Mouse (Mus musculus) left cerebral cortex, adult 2 months (tissue): ENCODE results near the gene Mturn. TPM values are rescaled to one million over a fixed set of nuclear protein-coding genes. Genes with fewer than 3 reads are reported as not detected.

Experiments
- DNase-seq, 2 experiments: peaks; one replicate each; pipeline ENCODE4 v3.0.0; 2021 to 2022; ENCODE audit warnings: low spot score in 2 of 2, mixed read lengths in 1 of 2; ENCODE audit errors: extremely low spot score in 1 of 2
- H3K27ac ChIP-seq: fragments of 200-600 bp; 2 replicates; pipeline ENCODE4 v1.8.1; 2022
- H3K4me3 ChIP-seq: fragments of 200-600 bp; 2 replicates; pipeline ENCODE4 v1.8.1; 2022
- CTCF ChIP-seq: fragments of 200-600 bp; IDR thresholded peaks from 2 replicates; pipeline ENCODE4 v1.8.1; 2022; ENCODE audit warnings: antibody characterized with exemption, mild to moderate bottlenecking, moderate library complexity
- intact Hi-C: fragments of 180-260 bp; cut with DNase I; formaldehyde crosslinking; loops from one replicate; pipeline ENCODE4 v1.15.1; 2025
- long read RNA-seq, 2 experiments: library from polyadenylated mRNA; stranded (forward); transcript quantifications; one replicate each; pipeline ENCODE4 v2.0.0; 2021; ENCODE audit warnings: borderline mapping rate in 2 of 2
- total RNA-seq, 2 experiments: library from RNA; stranded (reverse); gene quantifications; 2 replicates each; pipeline ENCODE4 v1.2.3; 2021

The Mturn gene
- total RNA-seq = 10 to 100 TPM; 98.5 to 99.6 TPM
- long read RNA-seq, experiment 1, full-length matches to known transcripts = 135 of 155 reads
- long read RNA-seq, experiment 1, partial matches to known transcripts = 19 of 155 reads
- long read RNA-seq, experiment 1, other reads (novel, unspliced or antisense) = 1 of 155 reads
- long read RNA-seq, experiment 2, full-length matches to known transcripts = 134 of 156 reads
- long read RNA-seq, experiment 2, partial matches to known transcripts = 1 of 156 reads
- long read RNA-seq, experiment 2, other reads (novel, unspliced or antisense) = 21 of 156 reads

GRCm38 (mm10) chr6:54680891-54681745 lies at the start of gene Mturn:
TSS of gene Mturn (plus strand) at chr6:54681624.
- peak within 1 kb of the TSS; percentile 81 for H3K4me3 ChIP-seq
- no peak for TF ChIP-seq CTCF
- intact Hi-C loops = loop anchor here (2.0 to 5.0 kb wide), 2 partner anchors 49 to 88 kb away; no protein-coding TSS in a partner anchor
- DNase-seq = peak; percentile 99
- H3K27ac ChIP-seq = peak within 1 kb of the TSS; percentile 90

DNA sequence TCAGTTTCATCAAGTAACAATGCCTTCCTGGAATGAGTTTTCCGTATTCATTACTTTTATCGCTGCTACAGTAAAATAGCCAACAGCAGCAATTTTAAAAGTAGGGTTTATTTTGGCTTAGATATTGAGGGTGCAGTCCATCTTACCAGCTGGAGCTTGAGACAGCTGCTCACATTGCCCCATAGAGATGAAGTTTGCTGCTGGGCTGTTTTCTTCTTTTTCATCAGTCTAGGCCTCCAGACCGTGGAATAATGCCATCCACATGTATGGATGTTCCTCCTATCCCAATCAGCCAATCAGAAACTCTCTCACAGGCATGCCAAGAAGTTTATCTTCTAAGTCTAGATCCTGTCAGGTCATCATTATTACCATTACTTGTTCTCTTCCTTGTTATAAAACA lies 41.5 kb upstream of the Mturn start:
- no peak for DNase-seq
- Histone ChIP-seq H3K27ac (no peak overlapping the region), H3K4me3 (no peak overlapping the region)
- no peak for TF ChIP-seq CTCF
- intact Hi-C loops = loop anchor here (5.0 kb wide), 1 partner anchor 177 kb away; the partner anchor contains the start of gene Znrf2

DNA sequence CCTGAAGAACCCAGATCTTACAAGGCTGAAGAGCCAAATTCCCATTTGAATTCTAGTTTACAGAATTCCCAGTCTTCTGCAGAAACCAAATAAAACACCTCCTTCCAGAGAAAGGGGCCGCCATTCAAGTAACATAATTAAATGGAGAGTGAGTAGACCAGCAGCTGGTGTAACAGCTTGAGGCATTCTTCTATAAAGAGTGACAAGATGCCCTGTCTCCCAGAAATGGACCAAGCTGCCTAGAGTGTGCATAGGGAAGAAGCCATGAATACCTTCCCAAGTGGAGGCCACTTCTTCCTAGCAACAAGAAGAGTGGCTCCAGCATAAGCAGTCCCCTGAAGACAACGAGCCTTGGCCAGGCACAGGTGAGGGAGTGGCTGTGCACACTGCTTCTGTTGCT lies 39.5 kb upstream of the Mturn start:
- Histone ChIP-seq H3K4me3 (no peak overlapping the region), H3K27ac (no peak overlapping the region)
- no peak for TF ChIP-seq CTCF
- DNase-seq = peak in 1 of 2 experiments; percentile 13
- intact Hi-C loops = no loop called here

DNA sequence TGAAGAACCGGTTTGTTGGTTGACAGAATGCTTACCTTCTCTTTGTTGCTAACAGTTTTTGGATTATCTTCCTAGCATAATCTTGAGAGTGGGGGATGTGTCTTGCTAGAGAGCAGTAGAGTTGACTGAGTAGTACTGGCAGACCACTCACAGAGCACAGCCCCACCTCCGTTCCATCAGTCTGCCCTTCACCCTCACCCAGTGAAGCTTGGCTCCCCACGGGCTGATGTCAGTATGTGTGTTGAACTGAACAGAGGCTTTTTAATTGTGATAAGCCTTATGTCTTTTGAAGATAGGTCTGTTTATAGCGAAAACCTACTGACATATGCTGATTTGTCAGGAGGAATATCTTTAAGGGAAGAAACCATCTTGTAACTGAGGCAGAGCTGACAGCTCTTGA lies 38.2 kb upstream of the Mturn start:
- TF ChIP-seq CTCF = no peak

GRCm38 (mm10) chr6:54655471-54656095 lies 25.8 kb upstream of the Mturn start:
- intact Hi-C loops = no loop called here
- H3K27ac ChIP-seq = no peak overlapping the region
- no peak for TF ChIP-seq CTCF
- no peak overlapping the region for H3K4me3 ChIP-seq
- no peak for DNase-seq

More for the DNA sequence above, 38.2 kb upstream of the Mturn start:
- Histone ChIP-seq H3K27ac (no peak overlapping the region), H3K4me3 (no peak overlapping the region)
- intact Hi-C loops = no loop called here
- DNase-seq = no peak

GRCm38 (mm10) chr6:54657861-54658260 lies 23.6 kb upstream of the Mturn start:
- intact Hi-C loops = no loop called here
- TF ChIP-seq CTCF = no peak

DNA sequence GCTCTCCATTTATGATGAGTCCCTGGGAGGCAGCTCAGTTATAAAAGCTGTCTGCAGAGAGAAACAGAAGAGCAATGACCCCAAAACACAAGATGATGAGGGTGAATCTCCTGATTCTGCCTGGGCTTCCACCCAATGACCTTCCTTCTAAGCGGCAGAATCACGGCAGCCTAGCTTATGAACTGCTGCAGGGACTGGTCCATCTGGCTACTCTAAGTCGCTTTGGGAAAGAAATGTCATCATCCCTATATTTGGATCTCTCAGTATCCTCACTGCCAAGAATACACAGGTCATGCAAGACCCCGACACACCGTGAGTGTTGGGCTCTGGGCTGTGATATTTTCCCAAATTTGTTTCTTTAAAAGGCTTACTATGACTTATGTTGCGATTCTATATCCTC lies 11.6 kb upstream of the Mturn start:
- DNase-seq = no peak
- Histone ChIP-seq H3K27ac (no peak overlapping the region), H3K4me3 (no peak overlapping the region)
- intact Hi-C loops = no loop called here
- TF ChIP-seq CTCF = no peak

More at GRCm38 (mm10) chr6:54657861-54658260, 23.6 kb upstream of the Mturn start:
- no peak overlapping the region for H3K27ac ChIP-seq
- DNase-seq = no peak
- no peak overlapping the region for H3K4me3 ChIP-seq

GRCm38 (mm10) chr6:54672901-54673300 lies 8.5 kb upstream of the Mturn start:
- H3K4me3 ChIP-seq = no peak overlapping the region
- no peak for TF ChIP-seq CTCF
- no peak overlapping the region for H3K27ac ChIP-seq
- no peak for DNase-seq
- intact Hi-C loops = no loop called here

GRCm38 (mm10) chr6:54679686-54680085 lies 1.7 kb upstream of the Mturn start:
- H3K4me3 ChIP-seq = no peak overlapping the region
- intact Hi-C loops = loop anchor here (2.0 to 5.0 kb wide), 2 partner anchors 47 to 87 kb away; no protein-coding TSS in a partner anchor
- H3K27ac ChIP-seq = no peak overlapping the region
- DNase-seq = no peak
- no peak for TF ChIP-seq CTCF

- no peak for DNase-seq
- Histone ChIP-seq H3K27ac (peak overlapping the region; percentile 90), H3K4me3 (peak overlapping the region; percentile 81)
- intact Hi-C loops = loop anchor here (2.0 to 5.0 kb wide), 2 partner anchors 50 to 89 kb away; no protein-coding TSS in a partner anchor
- TF ChIP-seq CTCF = no peak
Observed at GRCm38 (mm10) chr6:54681746-54682428, 463 bp downstream of the Mturn start.

- Histone ChIP-seq H3K4me3 (no peak overlapping the region), H3K27ac (no peak overlapping the region)
- intact Hi-C loops = loop anchor here (5.0 kb wide), 1 partner anchor 52 kb away; no protein-coding TSS in a partner anchor
- no peak for DNase-seq
- TF ChIP-seq CTCF = no peak
Observed at GRCm38 (mm10) chr6:54684085-54684484, 2.7 kb downstream of the Mturn start.
